Mouse (Mus musculus) liver, postnatal 0 days (tissue): ENCODE measurements around the gene Clstn2.

Experiments used
- CTCF ChIP-seq: sonication (generic); IDR thresholded peaks from 2 replicates; pipeline ENCODE4 v1.5.1; 2016; ENCODE audit warnings: antibody characterized with exemption, low read depth
- EP300 ChIP-seq: IDR thresholded peaks from 2 replicates; pipeline ENCODE4 v1.6.1; 2016; ENCODE audit warnings: antibody characterized with exemption, low read depth, mild to moderate bottlenecking

DNA sequence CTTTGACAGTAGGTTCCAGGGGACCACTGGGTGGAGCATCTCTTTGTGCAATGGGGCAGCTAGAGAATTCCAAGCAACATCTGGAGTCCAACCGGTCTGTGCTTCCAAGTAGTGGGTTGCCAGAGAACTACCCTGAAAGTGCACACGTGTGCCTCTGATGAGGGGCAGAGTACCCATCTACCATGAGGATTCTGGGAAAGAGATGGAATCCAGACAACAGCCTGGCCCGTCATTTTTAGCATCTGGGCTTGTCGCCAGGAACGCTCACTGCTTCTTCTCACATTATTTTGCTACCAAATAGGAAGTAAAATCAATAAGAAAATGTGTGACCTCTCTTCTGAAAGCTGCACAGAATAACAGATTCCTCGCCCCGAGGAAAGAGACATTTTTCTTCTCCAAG lies 462.1 kb downstream of the Clstn2 start:
- TF ChIP-seq CTCF (no peak), EP300 (no peak)
